Mouse (Mus musculus) MEL (cell line): ENCODE data around the gene Tmtc2.

ENCODE experiments used
- CTCF ChIP-seq, 3 experiments: IDR thresholded peaks in 2 of 3; conservative IDR thresholded peaks in 1 of 3; 2 replicates each; pipeline ENCODE4 v1.5.1; 2011 to 2012; ENCODE audit warnings: low read length in 3 of 3, low read depth in 2 of 3, mild to moderate bottlenecking in 2 of 3, improper control_type of control experiment in 1 of 3, inconsistent platforms in 1 of 3, mixed read lengths in 1 of 3, moderate library complexity in 1 of 3; ENCODE audit not compliant: control insufficient read depth in 1 of 3, insufficient read depth in 1 of 3, poor library complexity in 1 of 3, severe bottlenecking in 1 of 3
- GATA1 ChIP-seq: IDR thresholded peaks from 2 replicates; pipeline ENCODE4 v1.6.1; 2011; ENCODE audit warnings: low read depth, low read length, improper control_type of control experiment
- POLR2A ChIP-seq, 2 experiments: IDR thresholded peaks; 2 replicates each; pipeline ENCODE4 v1.6.1; 2011 to 2012; ENCODE audit warnings: low read length in 2 of 2, mild to moderate bottlenecking in 2 of 2, control low read depth in 1 of 2, improper control_type of control experiment in 1 of 2, low read depth in 1 of 2, moderate library complexity in 1 of 2; ENCODE audit not compliant: control insufficient read depth in 1 of 2, insufficient read depth in 1 of 2, poor library complexity in 1 of 2

DNA sequence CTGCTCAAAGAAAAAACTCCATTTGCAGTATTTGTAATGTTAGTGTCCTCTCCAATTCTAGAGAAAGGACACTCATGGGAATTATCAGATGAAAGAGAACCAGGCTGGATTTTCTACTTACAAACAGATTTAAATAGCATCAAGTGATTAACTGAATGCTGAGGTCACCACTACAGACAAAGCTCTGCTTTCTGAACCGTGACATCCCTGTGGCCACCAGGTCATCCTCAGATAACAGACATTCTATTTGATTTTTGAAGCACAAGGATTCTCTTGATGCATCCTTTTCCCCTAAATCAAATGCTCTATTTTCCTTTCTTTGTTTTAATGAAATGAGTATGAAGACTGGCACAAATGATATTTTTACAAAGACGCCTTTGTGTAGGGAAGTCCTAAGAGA, 241.4 kb downstream of the Tmtc2 start:
- TF ChIP-seq CTCF (IDR thresholded peaks at IDR 0.05 in 2 of 3, conservative IDR thresholded peaks at IDR 0.05 in 1 of 3; ENCODE audit: control insufficient read depth in 1 of 3, insufficient read depth in 1 of 3, low read depth in 2 of 3, low read length in 3 of 3, poor library complexity in 1 of 3, severe bottlenecking in 1 of 3) (no peak), POLR2A (IDR thresholded peaks at IDR 0.05; ENCODE audit: control insufficient read depth in 1 of 2, insufficient read depth in 1 of 2, low read depth in 1 of 2, low read length in 2 of 2, poor library complexity in 1 of 2) (no peak), GATA1 (no peak)
